Mouse (Mus musculus) stomach, embryonic 15.5 days (tissue): ENCODE measurements around the gene Zfp64. TPM values are rescaled to one million over a fixed set of nuclear protein-coding genes. Genes with fewer than 3 reads are reported as not detected.

Source experiments
- ATAC-seq: fragments of 200-750 bp; cut with Nextera tagmentation; 2 replicates; pipeline ENCODE4 v1.8.0; 2017; ENCODE audit warnings: low read depth, moderate number of reproducible peaks, moderate TSS enrichment; ENCODE audit not compliant: insufficient read depth, low FRiP score
- H3K27ac ChIP-seq: fragments of 300-500 bp; sonication (generic); 2 replicates; pipeline ENCODE4 v1.5.1; 2015; ENCODE audit warnings: mild to moderate bottlenecking, inconsistent platforms
- H3K27me3 ChIP-seq: fragments of 300-500 bp; sonication (generic); replicated peaks from 2 replicates; pipeline ENCODE4 v1.6.1; 2015; ENCODE audit warnings: inconsistent platforms
- H3K36me3 ChIP-seq: fragments of 300-500 bp; sonication (generic); 2 replicates; pipeline ENCODE4 v1.6.1; 2015; ENCODE audit warnings: inconsistent platforms
- H3K4me1 ChIP-seq: fragments of 300-500 bp; sonication (generic); 2 replicates; pipeline ENCODE4 v1.6.1; 2015; ENCODE audit warnings: inconsistent platforms
- H3K4me2 ChIP-seq: fragments of 300-500 bp; sonication (generic); 2 replicates; pipeline ENCODE4 v1.6.1; 2015; ENCODE audit warnings: mild to moderate bottlenecking, inconsistent platforms
- H3K4me3 ChIP-seq: fragments of 300-500 bp; sonication (generic); replicated peaks from 2 replicates; pipeline ENCODE4 v1.5.1; 2015; ENCODE audit warnings: inconsistent platforms
- H3K9ac ChIP-seq: fragments of 300-500 bp; sonication (generic); 2 replicates; pipeline ENCODE4 v1.6.1; 2015; ENCODE audit warnings: inconsistent platforms
- H3K9me3 ChIP-seq: fragments of 300-500 bp; sonication (generic); 2 replicates; pipeline ENCODE4 v1.6.1; 2016; ENCODE audit warnings: inconsistent platforms
- WGBS: fragments of 180-500 bp; shearing (Covaris S2); methylation state at CpG from one replicate; pipeline ENCODE4 v1.1.7; 2015; 5-methylcytosine and 5-hydroxymethylcytosine counted together
- polyA plus RNA-seq: library from polyadenylated mRNA; unstranded; fragments of >200 nt; fragmentation: Nextera tagmentation; extraction: Ambion mirVana; gene quantifications from 2 replicates; pipeline ENCODE4 v1.2.1, GENCODE M21; 2015

Gene Zfp64
- polyA plus RNA-seq, 1 experiment from 2014 or later: 31.9 TPM

- 90% methylated on average over 4 of the region's 4 CpGs for WGBS
- Histone ChIP-seq H3K27me3 (no peaks in the 10 kb centered on the region), H3K9me3 (no peaks in the 10 kb centered on the region), H3K4me1 (no peaks in the 10 kb centered on the region), H3K4me3 (no peak overlapping the region), H3K9ac (no peak overlapping the region), H3K36me3 (peaks cover 50% of the 10 kb centered on the region), H3K27ac (no peak overlapping the region), H3K4me2 (no peak overlapping the region)
- ATAC-seq: no peak
Measured at GRCm38 (mm10) chr2:168944011-168944410, 11.4 kb downstream of the Zfp64 start.

DNA sequence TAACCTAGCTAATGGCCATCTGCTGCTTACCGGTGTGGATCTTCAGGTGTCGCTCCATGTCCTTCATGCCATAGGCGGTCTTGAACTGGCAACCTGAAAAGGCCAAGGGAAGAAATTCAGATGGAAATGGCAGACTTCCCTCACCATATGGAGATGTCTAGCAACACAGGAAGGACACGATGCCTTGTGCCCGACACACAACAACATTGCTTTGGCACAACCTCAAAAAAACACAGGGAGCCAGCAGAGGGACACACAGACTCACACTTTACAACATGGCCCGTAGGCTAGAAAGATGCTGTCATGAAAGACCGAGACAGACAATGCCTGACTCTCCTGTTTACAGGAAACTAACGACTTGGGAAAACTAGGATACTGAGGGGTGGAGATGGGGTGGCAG is 15.4 kb downstream of the Zfp64 start:
- no peak for ATAC-seq
- Histone ChIP-seq H3K27me3 (no peaks in the 10 kb centered on the region), H3K36me3 (peaks cover 33% of the 10 kb centered on the region), H3K9me3 (no peaks in the 10 kb centered on the region), H3K27ac (no peak overlapping the region), H3K4me3 (no peak overlapping the region), H3K4me2 (no peak overlapping the region), H3K4me1 (no peaks in the 10 kb centered on the region), H3K9ac (no peak overlapping the region)
- 92% methylated on average over 8 of the region's 8 CpGs for WGBS

DNA sequence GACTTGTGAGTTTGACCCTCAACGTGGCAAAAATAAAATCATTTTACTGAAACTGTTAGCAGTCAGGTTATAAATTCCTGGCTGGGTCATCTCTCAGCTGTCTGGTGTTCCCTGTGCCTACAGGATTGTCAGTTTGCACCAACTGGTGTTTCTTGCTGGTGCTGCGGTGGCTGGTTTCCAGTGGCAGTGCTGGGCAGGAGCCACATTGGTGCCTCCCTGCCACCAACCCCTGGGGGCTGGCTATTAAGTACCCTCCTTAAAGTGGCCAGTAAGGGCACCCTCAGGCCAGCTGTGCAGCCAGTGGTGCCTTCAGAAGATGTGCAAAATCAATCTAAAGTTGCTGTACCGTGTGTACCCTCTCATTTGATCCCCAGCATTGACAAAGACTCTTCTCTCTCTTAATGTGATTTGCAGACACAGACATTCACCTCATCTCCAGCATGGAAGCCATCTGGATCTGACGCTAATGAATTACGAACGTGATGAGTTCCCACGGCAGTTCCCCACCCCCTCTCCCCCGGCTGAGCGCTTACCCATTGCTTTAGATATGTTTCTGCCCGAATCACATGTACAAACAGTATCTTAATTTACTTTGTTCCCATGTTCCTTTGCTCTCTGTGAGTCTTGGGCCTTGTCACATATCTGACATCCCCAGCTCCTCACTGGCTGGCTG is 16.0 kb downstream of the Zfp64 start:
- H3K4me2 ChIP-seq: no peak overlapping the region
- H3K9me3 ChIP-seq: no peaks in the 10 kb centered on the region
- ATAC-seq: no peak
- WGBS: 84% methylated on average over 10 of the region's 10 CpGs
- H3K27ac ChIP-seq: no peak overlapping the region
- peaks cover 30% of the 10 kb centered on the region for H3K36me3 ChIP-seq
- no peaks in the 10 kb centered on the region for H3K4me1 ChIP-seq
- no peaks in the 10 kb centered on the region for H3K27me3 ChIP-seq
- no peak overlapping the region for H3K9ac ChIP-seq
- no peak overlapping the region for H3K4me3 ChIP-seq

GRCm38 (mm10) chr2:168936896-168937295 is 18.5 kb downstream of the Zfp64 start:
- Histone ChIP-seq H3K36me3 (peaks cover 30% of the 10 kb centered on the region), H3K4me1 (no peaks in the 10 kb centered on the region), H3K4me2 (no peak overlapping the region), H3K9ac (no peak overlapping the region), H3K27ac (no peak overlapping the region), H3K9me3 (no peaks in the 10 kb centered on the region), H3K27me3 (no peaks in the 10 kb centered on the region), H3K4me3 (no peak overlapping the region)
- ATAC-seq: no peak
- 87% methylated on average over 6 of the region's 6 CpGs for WGBS

DNA sequence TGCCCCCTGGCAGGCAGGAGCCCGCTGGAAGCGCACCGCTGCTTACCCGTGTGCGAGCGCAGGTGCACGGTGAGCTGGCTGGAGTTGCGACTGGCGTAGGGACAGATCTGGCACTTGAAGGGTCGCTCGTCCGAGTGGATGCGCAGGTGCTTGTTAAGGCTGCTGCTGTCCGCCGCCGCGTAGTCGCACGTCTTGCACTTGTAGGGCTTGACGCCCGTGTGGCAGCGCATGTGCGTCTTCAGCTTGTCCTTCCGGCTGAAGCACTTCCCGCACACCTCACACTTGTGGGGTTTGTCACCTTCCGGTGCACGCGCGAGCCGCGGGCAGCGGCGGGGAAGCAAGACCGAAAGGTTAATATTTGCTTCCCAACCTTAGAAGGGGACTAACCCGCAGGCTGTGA is 20.2 kb downstream of the Zfp64 start:
- whole genome bisulfite sequencing: 85% methylated on average over 35 of the region's 35 CpGs
- Histone ChIP-seq H3K9ac (no peak overlapping the region), H3K27me3 (no peaks in the 10 kb centered on the region), H3K4me1 (no peaks in the 10 kb centered on the region), H3K4me2 (no peak overlapping the region), H3K36me3 (peaks cover 29% of the 10 kb centered on the region), H3K4me3 (no peak overlapping the region), H3K9me3 (no peaks in the 10 kb centered on the region), H3K27ac (no peak overlapping the region)
- ATAC-seq: no peak

GRCm38 (mm10) chr2:168931686-168932085 is 23.7 kb downstream of the Zfp64 start:
- H3K27me3 ChIP-seq: no peaks in the 10 kb centered on the region
- H3K4me3 ChIP-seq: no peak overlapping the region
- no peaks in the 10 kb centered on the region for H3K4me1 ChIP-seq
- ATAC-seq: no peak
- WGBS: 94% methylated on average over 14 of the region's 14 CpGs
- peaks cover 32% of the 10 kb centered on the region for H3K36me3 ChIP-seq
- no peak overlapping the region for H3K4me2 ChIP-seq
- no peak overlapping the region for H3K9ac ChIP-seq
- H3K9me3 ChIP-seq: no peaks in the 10 kb centered on the region
- H3K27ac ChIP-seq: no peak overlapping the region

GRCm38 (mm10) chr2:168929691-168930090 is 25.7 kb downstream of the Zfp64 start:
- no peaks in the 10 kb centered on the region for H3K27me3 ChIP-seq
- no peak overlapping the region for H3K4me2 ChIP-seq
- no peak for ATAC-seq
- H3K36me3 ChIP-seq: peaks cover 42% of the 10 kb centered on the region
- H3K4me3 ChIP-seq: no peak overlapping the region
- H3K9me3 ChIP-seq: no peaks in the 10 kb centered on the region
- no peaks in the 10 kb centered on the region for H3K4me1 ChIP-seq
- no peak overlapping the region for H3K9ac ChIP-seq
- H3K27ac ChIP-seq: no peak overlapping the region
- 20% methylated on average over 10 of the region's 10 CpGs for WGBS

GRCm38 (mm10) chr2:168927401-168927800 is 28.0 kb downstream of the Zfp64 start:
- no peak for ATAC-seq
- Histone ChIP-seq H3K9me3 (no peaks in the 10 kb centered on the region), H3K36me3 (peaks cover 33% of the 10 kb centered on the region)

GRCm38 (mm10) chr2:168926257-168926810 is 29.1 kb downstream of the Zfp64 start:
- no peaks in the 10 kb centered on the region for H3K9me3 ChIP-seq
- ATAC-seq: no peak
- 90% methylated on average over 37 of the region's 37 CpGs for WGBS

More at GRCm38 (mm10) chr2:168927401-168927800, 28.0 kb downstream of the Zfp64 start:
- WGBS: 68% methylated on average over 7 of the region's 7 CpGs
- Histone ChIP-seq H3K4me1 (no peaks in the 10 kb centered on the region), H3K4me3 (no peak overlapping the region), H3K4me2 (no peak overlapping the region), H3K9ac (no peak overlapping the region), H3K27me3 (no peaks in the 10 kb centered on the region), H3K27ac (no peak overlapping the region)

GRCm38 (mm10) chr2:168923706-168924105 is 31.7 kb downstream of the Zfp64 start:
- Histone ChIP-seq H3K9ac (no peak overlapping the region), H3K4me1 (no peaks in the 10 kb centered on the region), H3K27me3 (no peaks in the 10 kb centered on the region), H3K36me3 (peaks cover 22% of the 10 kb centered on the region), H3K4me3 (no peak overlapping the region), H3K4me2 (no peak overlapping the region), H3K9me3 (no peaks in the 10 kb centered on the region), H3K27ac (no peak overlapping the region)
- ATAC-seq: no peak
- WGBS: 11% methylated on average over 9 of the region's 9 CpGs

More at GRCm38 (mm10) chr2:168926257-168926810, 29.1 kb downstream of the Zfp64 start:
- Histone ChIP-seq H3K27ac (no peak overlapping the region), H3K4me2 (no peak overlapping the region), H3K4me3 (no peak overlapping the region), H3K4me1 (no peaks in the 10 kb centered on the region), H3K36me3 (peaks cover 32% of the 10 kb centered on the region), H3K27me3 (no peaks in the 10 kb centered on the region), H3K9ac (no peak overlapping the region)

- no peak overlapping the region for H3K4me2 ChIP-seq
- H3K9ac ChIP-seq: no peak overlapping the region
- H3K27ac ChIP-seq: no peak overlapping the region
- H3K4me1 ChIP-seq: no peaks in the 10 kb centered on the region
- H3K9me3 ChIP-seq: no peaks in the 10 kb centered on the region
- H3K27me3 ChIP-seq: no peaks in the 10 kb centered on the region
- peaks cover 17% of the 10 kb centered on the region for H3K36me3 ChIP-seq
- ATAC-seq: no peak
- WGBS: 86% methylated on average over 5 of the region's 5 CpGs
- no peak overlapping the region for H3K4me3 ChIP-seq
Measured at GRCm38 (mm10) chr2:168922466-168922865, 32.9 kb downstream of the Zfp64 start.

- no peaks in the 10 kb centered on the region for H3K36me3 ChIP-seq
Measured at GRCm38 (mm10) chr2:168920007-168920406, 35.4 kb downstream of the Zfp64 start.

More at GRCm38 (mm10) chr2:168920007-168920406, 35.4 kb downstream of the Zfp64 start:
- WGBS: 43% methylated on average over 15 of the region's 15 CpGs
- Histone ChIP-seq H3K4me2 (no peak overlapping the region), H3K27ac (peak overlapping the region; percentile 65; the same call in 1 of the 2 replicates), H3K4me1 (no peaks in the 10 kb centered on the region), H3K9me3 (no peaks in the 10 kb centered on the region), H3K9ac (no peak overlapping the region), H3K4me3 (no peak overlapping the region), H3K27me3 (no peaks in the 10 kb centered on the region)
- ATAC-seq: peak; percentile 72; the same call in 1 of the 2 replicates
